Mouse (Mus musculus): ENCODE results near the gene Fxyd7. TPM values are rescaled to one million over a fixed set of nuclear protein-coding genes. Genes with fewer than 3 reads are reported as not detected.

The Fxyd7 gene
- 1.7 and 2.9 TPM in 2 replicates for polyA plus RNA-seq (2012; ENCODE audit: low replicate concordance)

DNA sequence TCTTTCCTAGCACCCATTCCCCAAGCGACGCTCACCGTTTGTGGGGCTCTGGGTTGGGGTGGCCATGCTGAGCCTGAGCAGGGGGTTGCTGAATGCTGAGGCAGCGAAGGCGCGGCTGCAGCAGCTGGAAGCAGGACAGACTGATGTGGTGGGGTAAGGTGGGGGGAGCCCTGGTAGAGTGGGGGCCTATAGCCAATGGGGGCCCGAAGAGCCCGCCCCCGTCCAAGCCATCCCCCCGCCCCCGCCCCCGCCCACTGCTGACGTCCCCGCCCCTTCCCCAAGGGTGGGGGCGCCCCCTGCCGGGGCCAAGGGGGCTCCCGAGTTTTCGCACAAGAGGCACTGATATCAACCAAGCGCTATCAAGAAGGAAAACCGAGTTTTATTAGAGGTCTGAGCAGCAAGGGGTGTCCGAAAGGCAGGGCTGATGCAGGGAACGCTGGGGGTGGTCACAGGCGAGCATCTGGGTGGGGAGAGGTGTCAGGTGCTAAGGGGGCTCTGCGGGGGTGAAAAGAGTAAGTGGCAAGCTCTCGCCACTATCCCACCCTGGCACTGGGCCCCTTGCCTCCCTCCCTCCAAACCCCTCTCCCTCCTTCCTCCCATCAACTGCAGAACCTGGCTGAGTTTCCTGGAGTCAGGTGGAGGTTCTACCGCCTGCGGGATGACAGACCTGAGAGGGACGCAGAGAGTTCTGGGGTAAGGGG is at the start of gene Fxyd7:
Gene Fxyd7, minus strand, starts transcription at position 147 of the 701 bp plus-strand sequence.

DNA sequence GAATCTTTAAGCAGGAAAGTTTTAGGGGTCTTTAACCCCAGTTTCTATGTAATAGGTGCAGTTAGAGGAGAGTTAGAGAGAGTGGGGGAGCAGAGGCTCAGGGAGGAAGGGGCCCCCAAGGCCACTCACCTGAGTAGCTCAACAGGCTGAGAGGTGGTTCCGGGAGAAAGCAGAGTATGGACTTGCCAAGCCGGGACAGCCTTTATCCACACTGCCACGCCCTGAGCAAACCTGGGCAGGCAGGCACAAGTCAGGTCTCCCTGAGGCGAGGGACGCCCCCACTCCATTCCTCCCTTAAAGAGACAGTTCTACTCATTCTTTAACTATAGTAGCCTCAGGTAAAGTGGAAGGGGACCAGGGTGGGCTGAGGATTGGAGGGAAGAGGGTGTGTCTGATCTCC is 25.2 kb upstream of the Fxyd7 start, which contains the start of gene Fxyd3:
Gene Fxyd3, minus strand, starts transcription at position 213 of the 400 bp plus-strand sequence.

GRCm38 (mm10) chr7:31059108-31059507 is 7.8 kb upstream of the Fxyd7 start, which contains the start of gene Lgi4:
Gene Lgi4, plus strand, starts transcription at chr7:31059342.

DNA sequence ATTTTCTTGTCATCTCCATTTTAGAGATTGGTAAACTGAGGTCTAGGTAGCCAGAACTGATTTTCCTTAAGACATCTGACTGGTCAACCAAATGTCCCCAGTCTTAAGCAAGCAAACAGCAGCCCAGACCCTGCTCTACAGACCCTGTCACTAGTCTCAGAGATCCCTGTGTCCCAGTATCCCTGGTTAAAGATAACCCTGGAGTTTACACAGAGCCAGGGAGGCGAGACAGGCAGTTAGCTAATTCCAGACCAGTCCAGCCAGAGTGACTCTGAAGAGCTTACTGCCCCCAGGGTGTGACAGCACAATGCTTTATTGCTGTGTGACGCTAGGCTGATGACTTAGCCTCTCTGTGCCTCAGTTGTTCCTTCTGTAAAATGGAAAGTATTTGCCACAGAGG is 5.8 kb upstream of the Fxyd7 start, which contains the start of gene Fxyd1:
Gene Fxyd1, minus strand, starts transcription at position 129 of the 400 bp plus-strand sequence.

DNA sequence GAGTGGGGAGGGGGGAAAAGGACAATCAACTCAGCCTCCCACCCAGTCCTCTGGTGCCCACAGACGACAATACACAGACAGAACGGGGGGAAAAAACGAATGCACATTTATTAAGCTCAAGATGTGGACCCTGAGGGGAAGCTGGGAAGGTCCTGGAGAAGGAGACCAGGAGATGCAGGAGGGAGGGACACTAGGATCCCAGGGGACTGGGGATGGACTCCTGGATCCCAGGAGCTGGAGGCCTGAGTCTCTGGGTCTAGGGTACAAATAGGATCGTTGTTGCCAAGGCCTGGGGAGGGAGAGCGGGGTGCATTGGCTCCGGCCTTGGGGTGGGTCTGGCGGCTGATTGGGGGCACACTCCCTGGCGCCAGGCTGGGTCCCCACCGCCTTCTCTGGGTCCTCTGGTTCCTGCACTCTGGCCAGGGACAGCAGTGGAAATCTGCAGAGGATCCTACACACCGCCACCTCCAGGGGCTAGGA is 8.8 kb downstream of the Fxyd7 start, which contains the start of gene Fxyd5:
Gene Fxyd5, minus strand, starts transcription at position 51 of the 480 bp plus-strand sequence.

Other genes with a start within 250 kb of the Fxyd7 start
- 14.6 and 29.3 TPM in 2 replicates for gene Ffar2, start 227.7 kb downstream of the Fxyd7 start, polyA plus RNA-seq (2012; ENCODE audit: low replicate concordance)
- 0.22 and 0.35 TPM in 2 replicates for gene Ffar3, start 195.3 kb downstream of the Fxyd7 start, polyA plus RNA-seq (2012; ENCODE audit: low replicate concordance)
- gene Ffar1, start 189.9 kb downstream of the Fxyd7 start, polyA plus RNA-seq (2012; ENCODE audit: low replicate concordance): 15.4 and 23.8 TPM in 2 replicates
- 64.8 and 456 TPM in 2 replicates for gene Cd22, start 171.1 kb downstream of the Fxyd7 start, polyA plus RNA-seq (2012; ENCODE audit: low replicate concordance)
- gene Mag, start 136.6 kb downstream of the Fxyd7 start, polyA plus RNA-seq (2012; ENCODE audit: low replicate concordance): 2.7 and 3.1 TPM in 2 replicates
- gene Hamp2, start 126.8 kb downstream of the Fxyd7 start, polyA plus RNA-seq (2012; ENCODE audit: low replicate concordance): not detected in 2 replicates
- gene Hamp, start 107.4 kb downstream of the Fxyd7 start, polyA plus RNA-seq (2012; ENCODE audit: low replicate concordance): not detected in 2 replicates
- 151 and 188 TPM in 2 replicates for gene Usf2, start 94.7 kb downstream of the Fxyd7 start, polyA plus RNA-seq (2012; ENCODE audit: low replicate concordance)
- gene Lsr, start 78.0 kb downstream of the Fxyd7 start, polyA plus RNA-seq (2012; ENCODE audit: low replicate concordance): 4.8 and 9.2 TPM in 2 replicates
- 0.07 and 0.18 TPM in 2 replicates for gene Fam187b, start 77.7 kb downstream of the Fxyd7 start, polyA plus RNA-seq (2012; ENCODE audit: low replicate concordance)
- 668 and 903 TPM in 2 replicates for gene Fxyd5, start 9.0 kb downstream of the Fxyd7 start, polyA plus RNA-seq (2012; ENCODE audit: low replicate concordance)
- 8.0 and 11.6 TPM in 2 replicates for gene Fxyd1, start 5.7 kb upstream of the Fxyd7 start, polyA plus RNA-seq (2012; ENCODE audit: low replicate concordance)
- 0.08 and 0.24 TPM in 2 replicates for gene Lgi4, start 7.9 kb upstream of the Fxyd7 start, polyA plus RNA-seq (2012; ENCODE audit: low replicate concordance)
- gene Fxyd3, start 25.2 kb upstream of the Fxyd7 start, polyA plus RNA-seq (2012; ENCODE audit: low replicate concordance): not detected in 2 replicates
- 2.6 and 9.2 TPM in 2 replicates for gene Hpn, start 63.8 kb upstream of the Fxyd7 start, polyA plus RNA-seq (2012; ENCODE audit: low replicate concordance)
- gene Scn1b, start 75.5 kb upstream of the Fxyd7 start, polyA plus RNA-seq (2012; ENCODE audit: low replicate concordance): 8.6 and 26.1 TPM in 2 replicates
- 291 and 896 TPM in 2 replicates for gene Gramd1a, start 104.4 kb upstream of the Fxyd7 start, polyA plus RNA-seq (2012; ENCODE audit: low replicate concordance)
- gene Scgb2b2, start 239.0 kb upstream of the Fxyd7 start, polyA plus RNA-seq (2012; ENCODE audit: low replicate concordance): not detected in 2 replicates
- not detected in 2 replicates for gene Scgb1b2, start 240.4 kb upstream of the Fxyd7 start, polyA plus RNA-seq (2012; ENCODE audit: low replicate concordance)